ENCODE assay signal across 10 mouse cellular contexts in the genomic region with DNA sequence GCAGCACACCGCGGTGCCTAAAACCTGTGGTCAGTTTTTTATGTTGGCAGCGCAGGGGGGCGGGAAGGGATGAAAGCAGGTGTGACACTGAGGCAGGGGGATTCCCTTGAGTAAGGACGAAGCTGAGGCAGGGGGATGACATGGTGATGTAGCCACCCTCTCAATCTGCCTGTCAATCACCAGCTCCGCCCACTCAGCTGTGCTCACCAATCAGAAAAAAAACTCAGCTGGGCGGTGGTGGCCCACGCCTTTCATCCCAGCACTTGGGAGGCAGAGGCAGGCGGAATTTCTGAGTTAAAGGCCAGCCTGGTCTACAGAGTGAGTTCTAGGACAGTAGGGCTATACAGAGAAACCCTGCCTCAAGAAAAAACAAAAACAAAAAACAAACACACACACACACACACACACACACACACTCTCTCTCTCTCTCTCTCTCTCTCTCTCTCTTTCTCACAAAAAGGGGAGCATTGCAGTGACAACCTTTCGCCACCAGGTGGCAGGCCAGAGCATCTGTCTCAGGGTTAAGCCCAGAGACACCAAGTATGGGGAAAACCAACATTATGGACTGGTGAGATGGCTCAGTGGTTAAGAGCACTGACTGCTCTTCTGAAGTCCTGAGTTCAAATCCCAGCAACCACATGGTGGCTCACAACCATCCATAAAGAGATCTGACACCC. TPM values are rescaled to one million over a fixed set of nuclear protein-coding genes. Genes with fewer than 3 reads are reported as not detected.
DNase-seq lines count a peak whose midpoint lies in the region; TF ChIP-seq lines count a peak whose summit lies in the region.
"Not testable (repeated sequence)": the region's sequence is repeated elsewhere in the genome, so short reads cannot be mapped to it uniquely, and the experiment has no call there.
"Had no signal": no experiment of that assay in that cellular context is flagged by ENCODE, and none has a peak within 500 bp of the region (broad histone marks: within the 10 kb centered on the region; RNA-seq: fewer than 3 reads in every experiment).

No protein-coding gene starts in this region.

- H3K4me3 ChIP-seq in erythroblast, embryonic 14.5 days (replicated peaks): peak overlapping the region; percentile 47
- not testable (repeated sequence) for H3K4me3 ChIP-seq in layer of hippocampus, adult 2 months; lung, adult 2 months (replicated peaks; ENCODE audit: extremely low read depth, low read depth, low read length); thymus, adult 2 months (ENCODE audit: control insufficient read depth, insufficient read depth, low read length)

- peak; percentile 94 for DNase-seq in ES-CJ7 (ENCODE audit: low read depth, low spot score)
- peak; percentile 77 for DNase-seq in c-Kit-negative CD71-positive TER-119-positive erythroid progenitor cells, embryonic 14.5 days (ENCODE audit: low read depth, low spot score)
- DNase-seq in heart, postnatal 14 days: peak; percentile 81 to 89
- peak; percentile 59 to 83 for DNase-seq in layer of hippocampus, adult 2 months (ENCODE audit: low spot score in 2 of 2)
- peak; percentile 78 for DNase-seq in lung, adult 2 months
- peak; percentile 71 for DNase-seq in ovary, postnatal 36 days (ENCODE audit: low spot score)
- peak; percentile 89 for DNase-seq in thymus, adult 2 months

- intact Hi-C loops in heart, postnatal 14 days (cut with DNase I): loop anchor here (5.0 kb wide), 2 partner anchors 34 to 59 kb away; a partner anchor contains a TSS

- not testable (repeated sequence) for H3K36me3 ChIP-seq in erythroblast, embryonic 14.5 days (ENCODE audit: control insufficient read depth); thymus, adult 2 months (ENCODE audit: control insufficient read depth, insufficient read depth, low read length)

- WGBS in lung, adult 2 months: 73% methylated on average over 10 of the region's 10 CpGs
- 64% methylated on average over 10 of the region's 10 CpGs for WGBS in thymus, adult 2 months

- TF ChIP-seq POLR2A in lung, adult 2 months (IDR thresholded peaks at IDR 0.05; ENCODE audit: borderline replicate concordance, extremely low read depth, low read depth, low read length); thymus, adult 2 months (IDR thresholded peaks at IDR 0.05; ENCODE audit: control insufficient read depth, extremely low read depth, insufficient read depth, low read length, poor library complexity): not testable (repeated sequence)

- not testable (repeated sequence) for H3K9me3 ChIP-seq in erythroblast, embryonic 14.5 days (ENCODE audit: control insufficient read depth, low read length)

- peak; percentile 83 for TF ChIP-seq CTCF in layer of hippocampus, adult 2 months (conservative IDR thresholded peaks at IDR 0.05)
- peak; percentile 86 for TF ChIP-seq CTCF in lung, adult 2 months (IDR thresholded peaks at IDR 0.05; ENCODE audit: insufficient read depth, low read length)
- TF ChIP-seq CTCF in thymus, adult 2 months (IDR thresholded peaks at IDR 0.05; ENCODE audit: borderline replicate concordance, control insufficient read depth, extremely low read depth, insufficient read depth, low read length, poor library complexity): not testable (repeated sequence)

- H3K27ac ChIP-seq in layer of hippocampus, adult 2 months; thymus, adult 2 months (ENCODE audit: control insufficient read depth, insufficient read depth, low read length): not testable (repeated sequence)

- H3K4me1 ChIP-seq in erythroblast, embryonic 14.5 days (ENCODE audit: control insufficient read depth): peaks cover 19% of the 10 kb centered on the region
- not testable (repeated sequence) for H3K4me1 ChIP-seq in lung, adult 2 months (ENCODE audit: control insufficient read depth, insufficient read depth, low read length); thymus, adult 2 months (replicated peaks; ENCODE audit: control insufficient read depth, insufficient read depth, low read length)

- H3K27me3 ChIP-seq in erythroblast, embryonic 14.5 days (ENCODE audit: control insufficient read depth); thymus, adult 2 months (ENCODE audit: control insufficient read depth, insufficient read depth, low read length): not testable (repeated sequence)

RNA-seq across cellular contexts. Expression of a gene that starts 35.4 kb away (rescaled TPM):
- 0.51 and 0.59 TPM in 2 replicates for polyA plus RNA-seq in erythroblast, embryonic 14.5 days (2012)
- total RNA-seq in heart, postnatal 14 days (2021): 100 to 1,000 TPM; 122 to 133 TPM
- total RNA-seq in layer of hippocampus, adult 2 months (2021): 100 to 1,000 TPM; 186 to 195 TPM
- polyA plus RNA-seq in lung, adult 2 months (2012; rRNA removed): 48.9 and 59.1 TPM in 2 replicates
- 149 and 162 TPM in 2 replicates for polyA plus RNA-seq in thymus, adult 2 months (2012; rRNA removed)

RNA-seq across cellular contexts. Expression of a gene that starts 39.7 kb away (rescaled TPM):
- not detected in 2 replicates for polyA plus RNA-seq in erythroblast, embryonic 14.5 days (2012)
- not detected for total RNA-seq in heart, postnatal 14 days (2021)
- not detected for total RNA-seq in layer of hippocampus, adult 2 months (2021)
- not detected in 2 replicates for polyA plus RNA-seq in lung, adult 2 months (2012; rRNA removed)
- 0.16 and 0.28 TPM in 2 replicates for polyA plus RNA-seq in thymus, adult 2 months (2012; rRNA removed)
- polyA plus RNA-seq: forebrain, embryonic 12.5 days; limb, embryonic 15.5 days had no signal

Comparison
In these comparisons a context has a peak if more than half of its experiments do, and no peak if none do; other contexts are left out.
1. RNA of a gene that starts 35.4 kb away (polyA plus RNA-seq): 149 to 162 TPM in thymus, adult 2 months and 48.9 to 59.1 TPM in lung, adult 2 months; 0.51 to 0.59 TPM in erythroblast, embryonic 14.5 days; every median in the first group is over 10 times any median in the second.
2. Peak in every context shown above with its lines, with median percentiles within 50 percentile points of each other: DNase-seq.